Mouse (Mus musculus): ENCODE measurements around the gene Mindy4b-ps. TPM values are rescaled to one million over a fixed set of nuclear protein-coding genes. Genes with fewer than 3 reads are reported as not detected.

The Mindy4b-ps gene
- polyA plus RNA-seq, 1 experiment, result not detected

GRCm38 (mm10) chr3:58748724-58749123 lies 73.4 kb downstream of the Mindy4b-ps start:
- H3K4me2 ChIP-seq (ENCODE audit: low read depth), result no peak overlapping the region
- no peaks in the 10 kb centered on the region for H3K79me2 ChIP-seq (ENCODE audit: control insufficient read depth, insufficient read depth)
- TF ChIP-seq POLR2A (IDR thresholded peaks at IDR 0.05; ENCODE audit: insufficient read length, low read depth) (no peak), MAX (IDR thresholded peaks at IDR 0.05; ENCODE audit: low read depth) (no peak), POLR2AphosphoS2 (IDR thresholded peaks at IDR 0.05; ENCODE audit: insufficient read length, low read depth) (no peak), TCF3 (IDR thresholded peaks at IDR 0.05; ENCODE audit: insufficient read length, low read depth) (no peak), USF1 (IDR thresholded peaks at IDR 0.05; ENCODE audit: low read depth) (no peak), MYOG (IDR thresholded peaks at IDR 0.05; ENCODE audit: control insufficient read depth in 1 of 3, insufficient read depth in 1 of 3, insufficient read length in 2 of 3, low read depth in 2 of 3) (no peak), SRF (IDR thresholded peaks at IDR 0.05; ENCODE audit: control insufficient read depth, insufficient read length, low read depth) (no peak), CEBPB (IDR thresholded peaks at IDR 0.05; ENCODE audit: insufficient read depth, poor library complexity, severe bottlenecking) (no peak), E2F4 (IDR thresholded peaks at IDR 0.05; ENCODE audit: insufficient read depth) (no peak), TCF12 (IDR thresholded peaks at IDR 0.05; ENCODE audit: insufficient read depth, poor library complexity, severe bottlenecking) (no peak), REST (IDR thresholded peaks at IDR 0.05; ENCODE audit: insufficient read depth, insufficient read length) (no peak), MYOD1 (IDR thresholded peaks at IDR 0.05; ENCODE audit: control insufficient read depth in 1 of 3, insufficient read length in 2 of 3, low read depth in 2 of 3) (no peak)
- no peak overlapping the region for H3ac ChIP-seq (ENCODE audit: control insufficient read depth, insufficient read length)
- H3K27me3 ChIP-seq (ENCODE audit: control insufficient read depth, insufficient read depth, insufficient read length), result no peaks in the 10 kb centered on the region
- H3K4me3 ChIP-seq, result no peak overlapping the region
- no peaks in the 10 kb centered on the region for H3K36me3 ChIP-seq (ENCODE audit: control insufficient read depth, insufficient read depth)

GRCm38 (mm10) chr3:58747924-58748323 lies 74.2 kb downstream of the Mindy4b-ps start:
- Histone ChIP-seq H3K27me3 (ENCODE audit: control insufficient read depth, insufficient read depth, insufficient read length) (no peaks in the 10 kb centered on the region), H3K4me2 (ENCODE audit: low read depth) (no peak overlapping the region), H3ac (ENCODE audit: control insufficient read depth, insufficient read length) (no peak overlapping the region), H3K36me3 (ENCODE audit: control insufficient read depth, insufficient read depth) (no peaks in the 10 kb centered on the region), H3K79me2 (ENCODE audit: control insufficient read depth, insufficient read depth) (no peaks in the 10 kb centered on the region), H3K4me3 (no peak overlapping the region)
- TF ChIP-seq MAX (IDR thresholded peaks at IDR 0.05; ENCODE audit: low read depth) (no peak), POLR2AphosphoS2 (IDR thresholded peaks at IDR 0.05; ENCODE audit: insufficient read length, low read depth) (no peak), E2F4 (IDR thresholded peaks at IDR 0.05; ENCODE audit: insufficient read depth) (no peak), MYOG (IDR thresholded peaks at IDR 0.05; ENCODE audit: control insufficient read depth in 1 of 3, insufficient read depth in 1 of 3, insufficient read length in 2 of 3, low read depth in 2 of 3) (no peak), USF1 (IDR thresholded peaks at IDR 0.05; ENCODE audit: low read depth) (no peak), REST (IDR thresholded peaks at IDR 0.05; ENCODE audit: insufficient read depth, insufficient read length) (no peak), CEBPB (IDR thresholded peaks at IDR 0.05; ENCODE audit: insufficient read depth, poor library complexity, severe bottlenecking) (no peak), SRF (IDR thresholded peaks at IDR 0.05; ENCODE audit: control insufficient read depth, insufficient read length, low read depth) (no peak)

- Histone ChIP-seq H3ac (ENCODE audit: control insufficient read depth, insufficient read length) (no peak overlapping the region), H3K27me3 (ENCODE audit: control insufficient read depth, insufficient read depth, insufficient read length) (no peaks in the 10 kb centered on the region), H3K36me3 (ENCODE audit: control insufficient read depth, insufficient read depth) (no peaks in the 10 kb centered on the region), H3K79me2 (ENCODE audit: control insufficient read depth, insufficient read depth) (no peaks in the 10 kb centered on the region), H3K4me3 (no peak overlapping the region), H3K4me2 (ENCODE audit: low read depth) (no peak overlapping the region)
- TF ChIP-seq TCF3 (IDR thresholded peaks at IDR 0.05; ENCODE audit: insufficient read length, low read depth), result no peak
- no peak for TF ChIP-seq MAX (IDR thresholded peaks at IDR 0.05; ENCODE audit: low read depth)
- TF ChIP-seq USF1 (IDR thresholded peaks at IDR 0.05; ENCODE audit: low read depth), result no peak
- TF ChIP-seq POLR2A (IDR thresholded peaks at IDR 0.05; ENCODE audit: insufficient read length, low read depth), result no peak
- no peak for TF ChIP-seq E2F4 (IDR thresholded peaks at IDR 0.05; ENCODE audit: insufficient read depth)
- no peak for TF ChIP-seq MYOG (IDR thresholded peaks at IDR 0.05; ENCODE audit: control insufficient read depth in 1 of 3, insufficient read depth in 1 of 3, insufficient read length in 2 of 3, low read depth in 2 of 3)
- TF ChIP-seq SRF (IDR thresholded peaks at IDR 0.05; ENCODE audit: control insufficient read depth, insufficient read length, low read depth), result no peak
- no peak for TF ChIP-seq CEBPB (IDR thresholded peaks at IDR 0.05; ENCODE audit: insufficient read depth, poor library complexity, severe bottlenecking)
- no peak for TF ChIP-seq TCF12 (IDR thresholded peaks at IDR 0.05; ENCODE audit: insufficient read depth, poor library complexity, severe bottlenecking)
- TF ChIP-seq REST (IDR thresholded peaks at IDR 0.05; ENCODE audit: insufficient read depth, insufficient read length), result no peak
- TF ChIP-seq MYOD1 (IDR thresholded peaks at IDR 0.05; ENCODE audit: control insufficient read depth in 1 of 3, insufficient read length in 2 of 3, low read depth in 2 of 3), result no peak
- no peak for TF ChIP-seq POLR2AphosphoS2 (IDR thresholded peaks at IDR 0.05; ENCODE audit: insufficient read length, low read depth)
These were observed 82.6 kb downstream of the Mindy4b-ps start for GRCm38 (mm10) chr3:58739536-58739935.

Other genes starting within 250 kb of the Mindy4b-ps start
- gene Selenot, start 245.7 kb downstream of the Mindy4b-ps start, polyA plus RNA-seq (2012; fragmentation: generic; extraction: Trizol), result 35.6 TPM
- gene Erich6, start 185.1 kb downstream of the Mindy4b-ps start, polyA plus RNA-seq (2012; fragmentation: generic; extraction: Trizol), result 0.20 TPM
- gene Siah2, start 129.9 kb downstream of the Mindy4b-ps start, polyA plus RNA-seq (2012; fragmentation: generic; extraction: Trizol), result 31.2 TPM
- not detected for gene Clrn1, start 63.0 kb upstream of the Mindy4b-ps start, polyA plus RNA-seq (2012; fragmentation: generic; extraction: Trizol)
- 0.01 TPM for gene Med12l, start 183.5 kb upstream of the Mindy4b-ps start, polyA plus RNA-seq (2012; fragmentation: generic; extraction: Trizol)